Mouse (Mus musculus) liver, postnatal 0 days (tissue): ENCODE measurements around the gene Fbxo44. TPM values are rescaled to one million over a fixed set of nuclear protein-coding genes. Genes with fewer than 3 reads are reported as not detected.

Experiments
- ATAC-seq: fragments of 200-750 bp; cut with Nextera tagmentation; 2 replicates; pipeline ENCODE4 v1.8.0; 2017; ENCODE audit warnings: mild to moderate bottlenecking, moderate library complexity
- DNase-seq: peaks from one replicate; pipeline ENCODE4 v3.0.0-alpha.2; 2016
- H3K27ac ChIP-seq: fragments of 300-500 bp; sonication (generic); 2 replicates; pipeline ENCODE4 v1.5.1; 2014; ENCODE audit warnings: antibody characterized with exemption, moderate library complexity, mild to moderate bottlenecking, low read depth
- H3K27me3 ChIP-seq: fragments of 300-500 bp; sonication (generic); 2 replicates; pipeline ENCODE4 v1.6.1; 2014; ENCODE audit warnings: low read length, control low read depth, mixed read lengths; ENCODE audit not compliant: insufficient read depth
- H3K36me3 ChIP-seq: fragments of 300-500 bp; sonication (generic); replicated peaks from 2 replicates; pipeline ENCODE4 v1.6.1; 2014; ENCODE audit warnings: mild to moderate bottlenecking, control low read depth, low read length, moderate library complexity, mixed read lengths; ENCODE audit not compliant: insufficient read depth
- H3K4me1 ChIP-seq: fragments of 300-500 bp; sonication (generic); 2 replicates; pipeline ENCODE4 v1.6.1; 2014; ENCODE audit warnings: antibody characterized with exemption, mild to moderate bottlenecking, control low read depth; ENCODE audit not compliant: insufficient read depth
- H3K4me2 ChIP-seq: fragments of 300-500 bp; sonication (generic); 2 replicates; pipeline ENCODE4 v1.6.1; 2014; ENCODE audit warnings: low read depth, mild to moderate bottlenecking, low read length, moderate library complexity, mixed read lengths
- H3K4me3 ChIP-seq: fragments of 300-500 bp; sonication (generic); 2 replicates; pipeline ENCODE4 v1.5.1; 2014; ENCODE audit warnings: low read depth, low read length
- H3K9ac ChIP-seq: fragments of 300-500 bp; sonication (generic); replicated peaks from 2 replicates; pipeline ENCODE4 v1.6.1; 2014; ENCODE audit warnings: mild to moderate bottlenecking, moderate library complexity
- H3K9me3 ChIP-seq: fragments of 300-500 bp; sonication (generic); 2 replicates; pipeline ENCODE4 v1.6.1; 2016; ENCODE audit warnings: mild to moderate bottlenecking, control low read depth, low read length, mixed read lengths
- CTCF ChIP-seq: sonication (generic); IDR thresholded peaks from 2 replicates; pipeline ENCODE4 v1.5.1; 2016; ENCODE audit warnings: antibody characterized with exemption, low read depth
- EP300 ChIP-seq: IDR thresholded peaks from 2 replicates; pipeline ENCODE4 v1.6.1; 2016; ENCODE audit warnings: antibody characterized with exemption, low read depth, mild to moderate bottlenecking
- WGBS: fragments of 180-500 bp; shearing (Covaris S2); extraction: QIAGEN DNeasy Blood & Tissue Kit; methylation state at CpG from one replicate; pipeline ENCODE4 v1.1.7; 2014; ENCODE audit not compliant: insufficient replicate concordance; 5-methylcytosine and 5-hydroxymethylcytosine counted together
- polyA plus RNA-seq: library from polyadenylated mRNA; unstranded; fragments of >200 nt; fragmentation: Nextera tagmentation; extraction: Ambion mirVana; gene quantifications from 2 replicates; pipeline ENCODE4 v1.2.1, GENCODE M21; 2015

The Fbxo44 gene
- polyA plus RNA-seq, 1 experiment from 2014 or later: 0.81 TPM

- no peaks in the 10 kb centered on the region for H3K36me3 ChIP-seq
- no peak overlapping the region for H3K4me3 ChIP-seq
- H3K27me3 ChIP-seq: peaks cover 76% of the 10 kb centered on the region
- H3K4me2 ChIP-seq: no peak overlapping the region
- peaks cover 2% of the 10 kb centered on the region; the same call in 1 of the 2 replicates for H3K4me1 ChIP-seq
- H3K9ac ChIP-seq: no peak overlapping the region
- DNase-seq (peak; percentile 72), ATAC-seq (no peak)
- no peaks in the 10 kb centered on the region for H3K9me3 ChIP-seq
- 21% methylated on average over 4 of the region's 4 CpGs for WGBS
- no peak overlapping the region for H3K27ac ChIP-seq
- no peak for TF ChIP-seq EP300
- TF ChIP-seq CTCF: peak; percentile 70
Observed at GRCm38 (mm10) chr4:148166986-148167385, 6.7 kb upstream of the Fbxo44 start.

- Histone ChIP-seq H3K4me3 (no peak overlapping the region), H3K27me3 (peaks cover 77% of the 10 kb centered on the region), H3K4me2 (no peak overlapping the region), H3K9me3 (no peaks in the 10 kb centered on the region), H3K36me3 (no peaks in the 10 kb centered on the region), H3K27ac (no peak overlapping the region), H3K4me1 (peaks cover 2% of the 10 kb centered on the region; the same call in 1 of the 2 replicates), H3K9ac (no peak overlapping the region)
- WGBS: 19% methylated on average over 10 of the region's 10 CpGs
- no peak for DNase-seq
- TF ChIP-seq CTCF (no peak), EP300 (no peak)
- no peak for ATAC-seq
Observed at GRCm38 (mm10) chr4:148166431-148166830, 6.1 kb upstream of the Fbxo44 start.

GRCm38 (mm10) chr4:148165551-148165950 is 5.3 kb upstream of the Fbxo44 start:
- no peak for ATAC-seq
- H3K4me1 ChIP-seq: peaks cover 2% of the 10 kb centered on the region; the same call in 1 of the 2 replicates
- H3K27ac ChIP-seq: no peak overlapping the region
- H3K4me3 ChIP-seq: no peak overlapping the region
- no peak overlapping the region for H3K9ac ChIP-seq
- H3K9me3 ChIP-seq: no peaks in the 10 kb centered on the region
- no peak for TF ChIP-seq EP300
- no peak for TF ChIP-seq CTCF
- peaks cover 78% of the 10 kb centered on the region for H3K27me3 ChIP-seq
- WGBS: 14% methylated on average over 17 of the region's 17 CpGs
- no peaks in the 10 kb centered on the region for H3K36me3 ChIP-seq
- no peak overlapping the region for H3K4me2 ChIP-seq
- DNase-seq: no peak

DNA sequence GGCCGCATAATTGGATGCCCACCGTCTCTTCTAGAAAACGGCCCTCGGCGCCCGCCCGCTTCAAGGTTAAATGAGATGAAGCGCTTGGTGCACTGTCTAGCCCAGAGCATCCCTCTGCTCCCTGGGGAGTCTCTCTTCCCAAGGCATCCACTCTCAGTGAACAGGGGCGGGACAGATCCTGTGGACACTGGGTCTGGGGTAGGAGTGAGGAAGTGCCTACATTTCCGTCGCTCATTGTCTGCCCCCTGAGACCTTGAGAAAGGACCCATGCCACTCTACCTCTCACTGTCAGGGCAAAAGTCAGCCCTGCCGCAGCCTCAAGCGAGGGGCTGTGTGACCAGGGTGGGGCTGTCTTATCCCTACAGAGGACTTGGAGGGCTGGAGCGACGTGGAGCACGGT is 4.2 kb upstream of the Fbxo44 start:
- H3K27me3 ChIP-seq: peaks cover 74% of the 10 kb centered on the region
- no peak overlapping the region for H3K4me3 ChIP-seq
- H3K9me3 ChIP-seq: no peaks in the 10 kb centered on the region
- H3K4me2 ChIP-seq: no peak overlapping the region; the same call in 1 of the 2 replicates
- ATAC-seq (no peak), DNase-seq (no peak)
- under 1% methylated on average over 16 of the region's 16 CpGs for WGBS
- peaks cover 11% of the 10 kb centered on the region for H3K4me1 ChIP-seq
- no peak overlapping the region for H3K9ac ChIP-seq
- no peak overlapping the region for H3K27ac ChIP-seq
- TF ChIP-seq CTCF (no peak), EP300 (no peak)
- no peaks in the 10 kb centered on the region for H3K36me3 ChIP-seq

DNA sequence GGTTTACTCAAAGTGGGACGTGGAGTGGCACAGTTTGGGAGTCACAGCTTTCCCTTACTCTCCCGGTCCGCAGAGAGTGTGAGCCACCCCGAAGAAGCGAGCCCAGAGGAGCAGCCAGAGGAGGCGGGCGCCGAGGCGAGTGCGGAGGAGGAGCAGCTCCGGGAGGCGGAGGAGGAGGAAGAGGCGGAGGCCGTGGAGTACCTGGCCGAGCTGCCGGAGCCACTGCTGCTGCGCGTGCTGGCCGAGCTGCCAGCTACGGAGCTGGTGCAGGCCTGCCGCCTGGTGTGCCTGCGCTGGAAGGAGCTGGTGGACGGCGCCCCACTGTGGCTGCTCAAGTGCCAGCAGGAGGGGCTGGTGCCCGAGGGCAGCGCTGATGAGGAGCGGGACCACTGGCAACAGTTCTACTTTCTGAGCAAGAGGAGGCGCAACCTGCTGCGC is 3.7 kb upstream of the Fbxo44 start:
- Histone ChIP-seq H3K9ac (no peak overlapping the region), H3K4me3 (0 out of 2 replicates have a peak overlapping the region, but pooled peaks have one; percentile 17), H3K27me3 (peaks cover 76% of the 10 kb centered on the region), H3K9me3 (no peaks in the 10 kb centered on the region), H3K4me1 (peaks cover 15% of the 10 kb centered on the region), H3K4me2 (peak overlapping the region; percentile 50), H3K36me3 (no peaks in the 10 kb centered on the region), H3K27ac (no peak overlapping the region)
- TF ChIP-seq CTCF: peak; percentile 83
- TF ChIP-seq EP300: no peak
- 0% methylated on average over 28 of the region's 29 CpGs for WGBS
- DNase-seq: peak; percentile 77
- ATAC-seq: peak; percentile 18; the same call in 1 of the 2 replicates

DNA sequence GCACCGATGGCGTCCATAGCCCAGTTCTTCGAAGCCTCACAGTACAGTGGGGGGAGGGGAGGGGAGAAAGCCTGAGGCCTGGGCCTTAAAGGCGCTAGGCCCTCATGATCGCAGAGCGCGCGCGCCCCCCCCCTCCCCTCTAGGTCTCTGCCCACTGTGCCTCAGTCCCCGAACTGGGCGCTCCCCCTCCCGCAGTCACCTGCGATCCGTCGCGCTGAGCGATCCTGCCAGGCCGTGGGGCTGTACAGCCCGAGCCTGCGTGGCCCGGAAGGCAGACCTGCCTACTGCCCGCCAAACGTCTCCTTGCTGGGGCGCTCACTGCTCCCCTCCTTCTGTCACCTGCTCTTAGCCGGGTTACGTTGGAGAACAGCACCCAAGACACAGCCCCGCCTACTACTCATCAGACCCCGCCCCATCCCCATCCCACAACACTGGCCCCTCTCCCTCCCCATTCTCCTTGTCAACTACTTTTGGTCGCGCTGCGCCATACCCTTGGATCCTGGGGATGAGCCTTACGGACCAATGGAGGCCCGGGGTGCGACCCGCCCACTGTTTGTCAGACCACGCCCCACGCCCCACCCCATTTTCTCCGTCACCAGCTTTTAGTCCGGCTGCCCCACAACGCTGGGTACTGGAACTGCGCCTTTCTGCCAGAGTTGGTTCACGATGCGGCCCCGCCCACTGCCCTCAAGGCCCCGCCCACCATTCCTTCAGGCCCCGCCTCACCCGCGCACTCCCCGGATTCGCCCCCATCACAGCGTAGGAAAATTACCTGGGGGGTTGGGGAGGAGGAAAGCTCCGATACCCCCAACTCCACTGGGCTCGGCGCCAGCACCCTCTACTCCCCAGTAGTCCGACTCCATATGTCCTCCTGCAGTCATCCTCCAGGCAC is 492 bp downstream of the Fbxo44 start:
- TF ChIP-seq CTCF (peak; percentile 41), EP300 (no peak)
- Histone ChIP-seq H3K27me3 (peaks cover 56% of the 10 kb centered on the region), H3K4me2 (peak overlapping the region; percentile 98), H3K36me3 (no peaks in the 10 kb centered on the region), H3K9ac (peak overlapping the region; percentile 71), H3K9me3 (no peaks in the 10 kb centered on the region), H3K27ac (peak overlapping the region; percentile 44; the same call in 1 of the 2 replicates), H3K4me1 (peaks cover 18% of the 10 kb centered on the region), H3K4me3 (peak overlapping the region; percentile 59)
- under 1% methylated on average over 50 of the region's 55 CpGs for WGBS
- ATAC-seq (peak; percentile 93), DNase-seq (peak; percentile 93)
